Mouse (Mus musculus) lung, postnatal 0 days (tissue): Measurements from ENCODE around the gene Cul5.

Experiments used
- CTCF ChIP-seq: IDR thresholded peaks from 2 replicates; pipeline ENCODE4 v1.5.1; 2016; ENCODE audit warnings: antibody characterized with exemption, mild to moderate bottlenecking
- EP300 ChIP-seq: IDR thresholded peaks from 2 replicates; pipeline ENCODE4 v1.6.1; 2016; ENCODE audit warnings: antibody characterized with exemption, mild to moderate bottlenecking, control low read depth

- TF ChIP-seq CTCF (peak; percentile 88), EP300 (no peak)
These were observed 75.0 kb downstream of the Cul5 start for GRCm38 (mm10) chr9:53594764-53595163.
